Mouse (Mus musculus): ENCODE results near the gene Cenpb. TPM values are rescaled to one million over a fixed set of nuclear protein-coding genes. Genes with fewer than 3 reads are reported as not detected.

Cenpb gene
- polyA plus RNA-seq, 1 experiment from 2014 or later = 16.0 TPM

DNA sequence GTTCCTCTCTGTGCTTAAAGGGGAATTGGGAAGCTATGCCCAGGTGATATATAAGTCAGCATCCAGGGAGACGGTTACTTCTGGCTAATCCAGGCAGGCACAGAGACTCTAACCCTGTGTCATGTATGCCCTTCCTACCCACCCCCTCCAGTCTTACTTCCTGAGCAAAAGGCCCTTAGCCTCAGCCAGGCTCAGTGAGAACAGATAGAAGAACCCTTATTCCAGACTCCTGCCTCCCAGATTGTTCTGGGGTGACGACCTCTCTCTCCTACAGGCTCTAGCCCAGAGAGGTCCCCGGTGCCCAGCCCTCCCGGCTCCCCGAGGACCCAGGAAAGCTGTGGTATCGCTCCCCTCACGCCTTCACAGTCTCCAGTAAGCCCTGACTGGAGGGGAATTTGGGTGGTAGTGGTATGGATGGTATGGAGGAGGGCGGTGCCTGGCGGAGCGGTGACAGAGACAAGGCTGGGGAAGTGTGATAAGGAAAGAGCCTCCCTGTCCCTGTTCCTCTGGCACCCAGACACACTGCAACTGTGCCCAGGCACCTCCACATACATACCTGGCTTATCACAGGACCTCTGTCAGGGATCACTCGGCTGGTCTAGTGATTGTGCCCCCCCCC, 44.2 kb downstream of the Cenpb start:
- Histone ChIP-seq H3K4me1 (replicated peaks; ENCODE audit: control insufficient read depth, insufficient read depth, low read length) (no peaks in the 10 kb centered on the region), H3K4me2 (ENCODE audit: low read length) (no peak overlapping the region), H3K36me3 (ENCODE audit: control insufficient read depth, insufficient read depth) (no peaks in the 10 kb centered on the region), H3K4me3 (replicated peaks; ENCODE audit: low read length) (no peak overlapping the region), H3K9me3 (ENCODE audit: control insufficient read depth, low read length) (no peaks in the 10 kb centered on the region), H3K9ac (replicated peaks; ENCODE audit: low read depth, low read length) (no peak overlapping the region), H3K27me3 (replicated peaks; ENCODE audit: control insufficient read depth, insufficient read depth, low read length) (no peaks in the 10 kb centered on the region), H3K27ac (ENCODE audit: low read length) (no peak overlapping the region)
- WGBS = 84% methylated on average over 11 of the region's 11 CpGs
- ATAC-seq = no peak

DNA sequence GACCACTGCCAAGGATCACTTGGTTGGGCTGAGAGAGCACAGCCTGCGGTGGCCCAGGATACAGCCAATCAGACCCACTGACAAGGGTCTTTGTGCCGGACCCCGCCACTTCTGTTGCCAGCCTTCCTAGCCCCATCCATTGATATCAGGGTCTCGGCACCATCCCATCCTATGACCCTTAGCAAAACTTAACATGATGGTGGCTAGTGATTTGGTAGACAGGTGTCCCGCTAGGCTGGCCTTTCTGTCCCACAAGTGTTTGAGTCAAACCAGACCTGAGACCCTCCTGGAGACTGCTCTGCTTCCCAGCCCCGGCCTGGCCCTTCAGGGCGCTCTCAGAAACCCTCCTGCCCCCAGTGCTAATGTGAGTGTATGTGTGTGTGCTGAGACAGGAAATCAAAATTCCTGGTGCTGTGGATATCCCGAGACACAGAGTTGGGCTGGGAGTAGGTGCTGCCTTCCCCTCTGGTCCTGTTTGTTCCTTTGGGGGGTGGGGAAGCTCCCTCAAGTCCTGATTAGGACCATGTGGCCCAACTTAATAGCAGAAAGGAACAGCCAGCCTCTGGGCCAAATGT, 45.0 kb downstream of the Cenpb start:
- no peaks in the 10 kb centered on the region for H3K9me3 ChIP-seq (ENCODE audit: control insufficient read depth, low read length)
- H3K4me3 ChIP-seq (replicated peaks; ENCODE audit: low read length) = no peak overlapping the region
- no peak overlapping the region for H3K27ac ChIP-seq (ENCODE audit: low read length)
- no peaks in the 10 kb centered on the region for H3K27me3 ChIP-seq (replicated peaks; ENCODE audit: control insufficient read depth, insufficient read depth, low read length)
- WGBS = 85% methylated on average over 8 of the region's 8 CpGs
- H3K36me3 ChIP-seq (ENCODE audit: control insufficient read depth, insufficient read depth) = no peaks in the 10 kb centered on the region
- no peaks in the 10 kb centered on the region for H3K4me1 ChIP-seq (replicated peaks; ENCODE audit: control insufficient read depth, insufficient read depth, low read length)
- ATAC-seq = no peak
- no peak overlapping the region for H3K4me2 ChIP-seq (ENCODE audit: low read length)
- no peak overlapping the region for H3K9ac ChIP-seq (replicated peaks; ENCODE audit: low read depth, low read length)

DNA sequence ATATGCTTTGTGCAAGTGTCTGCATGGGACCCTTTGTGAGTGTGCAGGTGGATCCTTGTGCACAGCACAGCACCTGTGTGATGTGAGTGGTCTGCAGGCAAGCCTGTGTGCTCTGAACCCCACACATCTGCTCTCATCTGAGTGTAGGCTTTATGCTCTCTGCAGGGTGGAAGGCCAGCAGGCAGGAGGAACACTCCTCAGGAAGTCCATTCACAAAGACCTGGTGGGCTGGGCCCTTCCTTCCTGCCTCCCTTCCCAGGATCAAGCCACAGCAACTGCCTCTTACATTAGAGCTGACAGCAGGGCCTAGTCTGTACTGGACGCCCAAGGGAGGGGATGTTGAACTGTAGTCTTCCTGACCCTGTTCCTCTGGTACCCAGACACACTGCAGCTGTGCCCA, 45.5 kb downstream of the Cenpb start:
- Histone ChIP-seq H3K27me3 (replicated peaks; ENCODE audit: control insufficient read depth, insufficient read depth, low read length) (no peaks in the 10 kb centered on the region), H3K27ac (ENCODE audit: low read length) (no peak overlapping the region), H3K4me3 (replicated peaks; ENCODE audit: low read length) (no peak overlapping the region), H3K36me3 (ENCODE audit: control insufficient read depth, insufficient read depth) (no peaks in the 10 kb centered on the region), H3K9me3 (ENCODE audit: control insufficient read depth, low read length) (no peaks in the 10 kb centered on the region), H3K9ac (replicated peaks; ENCODE audit: low read depth, low read length) (no peak overlapping the region), H3K4me2 (ENCODE audit: low read length) (no peak overlapping the region), H3K4me1 (replicated peaks; ENCODE audit: control insufficient read depth, insufficient read depth, low read length) (no peaks in the 10 kb centered on the region)
- WGBS = 57% methylated on average over 1 of the region's 1 CpGs
- ATAC-seq = no peak

DNA sequence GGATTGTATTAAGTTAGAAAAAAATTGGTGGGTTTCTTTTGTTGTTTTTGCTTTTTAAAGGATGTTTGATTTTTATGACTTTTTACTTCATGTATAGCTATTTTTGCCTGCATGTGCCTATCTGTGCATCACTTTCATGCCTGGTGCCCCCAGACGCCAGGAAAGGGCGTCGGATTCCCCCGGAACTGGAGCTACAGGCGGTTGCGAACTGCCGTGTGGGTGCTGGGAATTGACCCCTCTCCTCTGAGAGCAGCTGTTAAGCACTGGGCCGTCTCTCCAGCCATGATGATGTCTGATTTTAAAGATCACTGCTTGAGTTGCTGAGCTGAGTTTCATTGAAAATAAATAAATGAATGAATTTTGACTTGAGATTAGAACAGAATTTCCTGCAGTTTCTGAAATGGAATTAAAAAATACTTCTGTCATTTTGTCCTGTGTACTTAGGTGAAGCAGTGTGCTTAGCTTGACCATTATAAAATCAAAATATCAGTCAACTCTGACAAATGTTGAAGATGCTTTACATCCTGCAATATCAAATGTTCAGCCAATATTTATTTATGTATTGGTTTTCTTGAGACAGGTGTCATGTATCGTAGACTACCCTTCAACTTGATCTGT, 46.8 kb downstream of the Cenpb start, which contains the start of gene Gm11037:
Gene Gm11037, plus strand, starts transcription at position 568 of the 618 bp plus-strand sequence.
- ATAC-seq = no peak
- Histone ChIP-seq H3K4me2 (ENCODE audit: low read length) (no peak within 1 kb of the TSS), H3K27ac (ENCODE audit: low read length) (no peak within 1 kb of the TSS), H3K9me3 (ENCODE audit: control insufficient read depth, low read length) (no peaks in the 10 kb centered on the region), H3K4me1 (replicated peaks; ENCODE audit: control insufficient read depth, insufficient read depth, low read length) (no peaks in the 10 kb centered on the region), H3K36me3 (ENCODE audit: control insufficient read depth, insufficient read depth) (no peaks in the 10 kb centered on the region), H3K9ac (replicated peaks; ENCODE audit: low read depth, low read length) (no peak within 1 kb of the TSS), H3K4me3 (replicated peaks; ENCODE audit: low read length) (no peak within 1 kb of the TSS), H3K27me3 (replicated peaks; ENCODE audit: control insufficient read depth, insufficient read depth, low read length) (no peaks in the 10 kb centered on the region)
- whole genome bisulfite sequencing = 89% methylated on average over 9 of the region's 9 CpGs

DNA sequence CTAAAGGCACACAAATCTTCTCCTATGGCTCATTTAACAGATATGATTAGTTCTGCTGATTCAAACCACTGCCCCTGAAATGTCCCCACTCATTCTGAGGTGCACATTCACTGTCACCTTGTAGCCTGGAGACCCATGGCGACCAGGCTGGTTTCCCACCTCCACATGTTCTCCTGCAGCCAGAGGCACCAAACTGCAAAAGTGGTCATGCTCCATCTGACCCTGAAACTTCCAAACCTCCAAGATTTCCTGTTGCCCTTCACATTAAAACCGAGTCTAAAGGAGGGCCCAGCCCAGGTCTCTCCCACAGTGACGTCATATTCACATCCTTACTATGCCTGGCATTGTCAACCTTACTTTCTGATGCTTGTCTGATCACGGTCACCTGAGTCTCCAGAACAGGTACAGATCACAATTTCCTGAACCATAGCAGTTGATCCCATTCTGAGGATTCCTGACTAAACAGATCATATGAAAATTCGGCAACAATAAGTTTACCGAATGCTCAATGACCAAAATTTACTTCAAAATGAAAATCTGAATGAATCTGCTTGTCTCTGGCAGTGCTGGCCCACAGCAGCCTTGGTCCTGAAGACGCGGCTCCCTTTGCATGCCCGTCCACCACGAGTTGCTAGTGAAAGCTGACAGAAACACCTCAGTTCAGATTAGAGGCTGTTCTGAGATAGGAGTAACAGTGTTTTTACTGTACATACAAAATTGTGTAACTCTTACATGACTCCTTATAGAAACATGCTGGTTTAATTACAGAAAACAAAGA, 47.6 kb downstream of the Cenpb start:
- WGBS = 87% methylated on average over 10 of the region's 10 CpGs
- Histone ChIP-seq H3K27ac (ENCODE audit: low read length) (no peak overlapping the region), H3K4me1 (replicated peaks; ENCODE audit: control insufficient read depth, insufficient read depth, low read length) (peaks cover 2% of the 10 kb centered on the region), H3K9me3 (ENCODE audit: control insufficient read depth, low read length) (no peaks in the 10 kb centered on the region), H3K27me3 (replicated peaks; ENCODE audit: control insufficient read depth, insufficient read depth, low read length) (no peaks in the 10 kb centered on the region), H3K4me3 (replicated peaks; ENCODE audit: low read length) (no peak overlapping the region), H3K4me2 (ENCODE audit: low read length) (no peak overlapping the region), H3K36me3 (ENCODE audit: control insufficient read depth, insufficient read depth) (no peaks in the 10 kb centered on the region), H3K9ac (replicated peaks; ENCODE audit: low read depth, low read length) (no peak overlapping the region)
- ATAC-seq = no peak

DNA sequence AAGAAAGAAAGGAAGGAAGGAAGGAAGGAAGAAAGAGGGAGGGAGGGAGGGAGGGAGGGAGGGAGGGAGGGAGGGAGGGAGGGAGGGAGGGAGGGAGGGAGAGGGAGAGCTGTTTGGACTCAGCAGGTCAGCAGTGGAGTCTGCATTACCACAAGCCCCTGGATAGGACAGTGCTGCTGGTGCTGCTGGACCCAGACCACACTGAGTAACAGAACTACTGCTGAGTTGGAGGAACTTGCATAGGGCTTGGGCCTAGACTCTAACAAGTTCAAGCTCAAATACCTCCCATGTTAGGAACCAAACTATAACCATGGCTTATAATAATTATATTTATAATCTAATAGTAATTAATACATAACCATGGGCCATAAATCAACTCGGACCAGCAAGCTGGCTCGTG, 49.0 kb downstream of the Cenpb start:
- 92% methylated on average over 2 of the region's 2 CpGs for WGBS
- Histone ChIP-seq H3K4me2 (ENCODE audit: low read length) (no peak overlapping the region), H3K36me3 (ENCODE audit: control insufficient read depth, insufficient read depth) (no peaks in the 10 kb centered on the region), H3K9ac (replicated peaks; ENCODE audit: low read depth, low read length) (no peak overlapping the region), H3K27ac (ENCODE audit: low read length) (no peak overlapping the region), H3K27me3 (replicated peaks; ENCODE audit: control insufficient read depth, insufficient read depth, low read length) (no peaks in the 10 kb centered on the region), H3K9me3 (ENCODE audit: control insufficient read depth, low read length) (no peaks in the 10 kb centered on the region), H3K4me3 (replicated peaks; ENCODE audit: low read length) (no peak overlapping the region), H3K4me1 (replicated peaks; ENCODE audit: control insufficient read depth, insufficient read depth, low read length) (peaks cover 6% of the 10 kb centered on the region)
- no peak for ATAC-seq

DNA sequence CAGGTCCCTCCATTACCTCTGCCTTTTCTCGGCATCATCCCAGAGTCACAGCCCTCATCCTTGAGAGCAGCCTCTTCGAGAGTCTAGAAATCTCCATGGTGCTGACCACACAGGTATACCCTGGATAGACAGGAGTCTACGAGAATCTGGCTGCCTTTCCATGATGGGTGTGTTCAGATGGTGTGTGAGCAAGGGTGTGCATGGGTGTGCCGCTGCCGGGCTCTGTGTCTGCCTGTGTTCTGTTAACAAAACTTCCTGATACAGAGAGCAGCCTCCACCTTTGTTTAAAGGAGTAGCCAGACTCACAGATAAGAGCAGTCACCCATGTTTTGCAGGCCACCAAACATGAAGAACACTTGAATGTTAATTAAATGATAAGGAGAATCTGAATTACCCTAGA, 50.0 kb downstream of the Cenpb start:
- Histone ChIP-seq H3K4me2 (ENCODE audit: low read length) (no peak overlapping the region), H3K4me3 (replicated peaks; ENCODE audit: low read length) (no peak overlapping the region), H3K36me3 (ENCODE audit: control insufficient read depth, insufficient read depth) (no peaks in the 10 kb centered on the region), H3K9me3 (ENCODE audit: control insufficient read depth, low read length) (no peaks in the 10 kb centered on the region), H3K27ac (ENCODE audit: low read length) (no peak overlapping the region), H3K27me3 (replicated peaks; ENCODE audit: control insufficient read depth, insufficient read depth, low read length) (no peaks in the 10 kb centered on the region), H3K4me1 (replicated peaks; ENCODE audit: control insufficient read depth, insufficient read depth, low read length) (peaks cover 6% of the 10 kb centered on the region), H3K9ac (replicated peaks; ENCODE audit: low read depth, low read length) (no peak overlapping the region)
- no peak for ATAC-seq
- WGBS = 83% methylated on average over 5 of the region's 5 CpGs

DNA sequence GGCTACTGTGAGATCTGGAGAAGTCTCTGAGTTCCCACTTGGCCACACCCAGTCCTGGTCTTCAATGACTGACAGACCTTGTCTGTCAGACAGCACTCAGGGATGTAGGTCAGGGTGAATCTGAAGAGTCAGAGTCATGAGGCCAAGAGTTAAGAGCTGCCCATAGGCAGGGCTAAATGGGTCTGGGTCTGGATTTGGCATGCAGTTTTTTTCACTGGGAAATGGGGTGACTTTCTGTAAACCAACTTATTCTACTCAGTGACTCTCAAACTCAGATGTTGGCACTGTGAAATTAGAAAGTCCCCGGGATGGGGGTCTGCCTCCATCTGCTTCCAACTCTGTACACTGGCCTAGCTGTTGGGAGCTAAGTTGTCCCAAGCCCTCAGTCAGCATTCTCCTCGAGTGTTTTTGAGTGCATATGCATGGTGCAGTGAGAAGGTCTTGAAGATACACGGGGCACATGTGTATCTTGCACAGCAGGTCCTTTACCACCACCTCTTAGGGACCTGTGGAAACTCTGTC, 51.2 kb downstream of the Cenpb start:
- Histone ChIP-seq H3K4me1 (replicated peaks; ENCODE audit: control insufficient read depth, insufficient read depth, low read length) (peaks cover 6% of the 10 kb centered on the region), H3K4me2 (ENCODE audit: low read length) (no peak overlapping the region), H3K27me3 (replicated peaks; ENCODE audit: control insufficient read depth, insufficient read depth, low read length) (no peaks in the 10 kb centered on the region), H3K9me3 (ENCODE audit: control insufficient read depth, low read length) (no peaks in the 10 kb centered on the region), H3K9ac (replicated peaks; ENCODE audit: low read depth, low read length) (no peak overlapping the region), H3K36me3 (ENCODE audit: control insufficient read depth, insufficient read depth) (no peaks in the 10 kb centered on the region), H3K4me3 (replicated peaks; ENCODE audit: low read length) (no peak overlapping the region), H3K27ac (ENCODE audit: low read length) (no peak overlapping the region)
- ATAC-seq = no peak
- 85% methylated on average over 3 of the region's 3 CpGs for WGBS

DNA sequence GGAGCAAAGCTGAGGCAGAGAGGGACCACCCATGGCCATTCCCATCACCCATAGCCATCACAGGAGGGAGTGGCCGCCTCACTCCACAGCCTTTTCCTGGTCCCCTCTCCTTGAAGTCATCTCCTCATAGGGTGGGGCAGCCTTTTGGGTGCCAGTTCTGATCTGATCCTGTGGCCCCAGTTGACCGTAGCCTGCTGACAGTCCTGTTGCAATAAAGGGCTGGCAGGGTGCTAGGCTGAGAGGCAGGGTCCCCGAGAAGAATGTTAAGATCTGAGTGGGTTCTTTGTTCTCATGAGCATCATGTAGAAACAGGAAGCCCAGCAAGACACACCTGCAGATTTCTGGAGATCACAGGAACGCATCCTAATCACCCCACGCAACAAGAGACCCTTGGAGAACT, 51.7 kb downstream of the Cenpb start:
- H3K4me2 ChIP-seq (ENCODE audit: low read length) = no peak overlapping the region
- no peaks in the 10 kb centered on the region for H3K9me3 ChIP-seq (ENCODE audit: control insufficient read depth, low read length)
- ATAC-seq = no peak
- no peaks in the 10 kb centered on the region for H3K27me3 ChIP-seq (replicated peaks; ENCODE audit: control insufficient read depth, insufficient read depth, low read length)
- H3K27ac ChIP-seq (ENCODE audit: low read length) = no peak overlapping the region
- peaks cover 6% of the 10 kb centered on the region for H3K4me1 ChIP-seq (replicated peaks; ENCODE audit: control insufficient read depth, insufficient read depth, low read length)
- H3K36me3 ChIP-seq (ENCODE audit: control insufficient read depth, insufficient read depth) = no peaks in the 10 kb centered on the region
- H3K9ac ChIP-seq (replicated peaks; ENCODE audit: low read depth, low read length) = no peak overlapping the region
- no peak overlapping the region for H3K4me3 ChIP-seq (replicated peaks; ENCODE audit: low read length)
- 85% methylated on average over 5 of the region's 5 CpGs for WGBS
